Mouse (Mus musculus): ENCODE measurements at regions not wholly inside any gene's neighbourhood (a gene's known extent, or its start where the extent isn't known, plus 50 kb on each side); places are given as distances from the start of the nearest gene placed in this dataset.

DNA sequence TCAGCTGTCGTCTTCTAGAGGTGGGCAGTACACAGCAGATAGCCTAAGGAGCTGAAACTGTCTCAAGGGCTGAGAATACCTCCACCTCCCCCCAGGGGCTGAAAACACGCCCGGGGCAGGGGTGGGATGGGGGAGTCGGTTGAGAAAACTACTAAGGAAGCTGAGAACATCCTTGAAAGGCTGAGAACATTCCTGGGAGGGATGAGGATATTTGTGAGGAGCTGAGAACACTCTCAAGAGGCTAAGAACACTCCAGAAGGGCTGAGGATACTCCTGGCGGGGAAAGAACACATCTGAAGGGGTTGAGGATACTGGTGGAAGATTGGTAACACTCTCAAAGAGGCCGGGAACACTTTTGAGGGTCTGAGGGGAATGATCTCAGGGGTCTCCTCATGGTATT lies 81.3 kb upstream of the Gm9887 start:
- no peak for DNase-seq (ENCODE audit: low read depth, low spot score)

DNA sequence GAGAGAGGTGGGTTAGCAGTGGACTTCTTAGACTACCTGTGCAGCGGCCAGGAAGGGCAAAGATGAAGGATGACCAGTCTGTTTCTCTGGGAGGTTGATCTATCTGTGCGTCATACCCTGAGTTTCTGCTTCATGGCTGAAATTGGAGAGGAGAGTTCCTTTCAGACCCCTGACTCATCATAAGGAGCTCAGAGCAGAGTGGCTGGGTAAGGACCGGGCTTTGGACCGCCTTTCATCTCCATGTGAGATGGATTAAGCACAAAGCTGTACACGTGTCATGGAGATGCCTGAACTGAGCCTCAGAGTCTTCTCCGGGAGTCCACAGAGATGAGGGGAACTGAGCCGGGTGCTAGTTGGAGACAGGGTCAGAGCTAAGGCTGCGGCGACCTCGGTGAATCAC lies 80.7 kb upstream of the Gm9887 start:
- DNase-seq (ENCODE audit: low read depth, low spot score) = no peak

DNA sequence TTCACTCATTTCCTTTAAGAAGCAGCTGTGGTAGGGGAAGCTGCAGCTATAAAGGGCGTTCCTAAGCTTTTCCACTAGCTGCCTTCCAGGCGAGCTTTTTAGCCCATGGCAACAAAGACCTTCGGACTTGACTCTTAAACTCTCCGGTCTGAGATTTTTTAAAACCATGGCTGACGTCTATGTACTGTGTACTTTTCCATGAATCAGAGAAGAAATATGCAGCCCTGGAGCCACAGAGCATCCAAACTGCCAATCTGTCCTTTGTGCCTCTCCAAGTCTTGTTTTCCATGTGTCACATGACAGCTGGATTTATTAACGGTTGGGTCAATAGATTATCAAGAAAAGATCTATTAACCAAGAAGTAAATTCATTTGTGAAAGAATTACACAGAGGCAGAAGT lies 78.9 kb upstream of the Gm9887 start:
- DNase-seq (ENCODE audit: low read depth, low spot score) = no peak

DNA sequence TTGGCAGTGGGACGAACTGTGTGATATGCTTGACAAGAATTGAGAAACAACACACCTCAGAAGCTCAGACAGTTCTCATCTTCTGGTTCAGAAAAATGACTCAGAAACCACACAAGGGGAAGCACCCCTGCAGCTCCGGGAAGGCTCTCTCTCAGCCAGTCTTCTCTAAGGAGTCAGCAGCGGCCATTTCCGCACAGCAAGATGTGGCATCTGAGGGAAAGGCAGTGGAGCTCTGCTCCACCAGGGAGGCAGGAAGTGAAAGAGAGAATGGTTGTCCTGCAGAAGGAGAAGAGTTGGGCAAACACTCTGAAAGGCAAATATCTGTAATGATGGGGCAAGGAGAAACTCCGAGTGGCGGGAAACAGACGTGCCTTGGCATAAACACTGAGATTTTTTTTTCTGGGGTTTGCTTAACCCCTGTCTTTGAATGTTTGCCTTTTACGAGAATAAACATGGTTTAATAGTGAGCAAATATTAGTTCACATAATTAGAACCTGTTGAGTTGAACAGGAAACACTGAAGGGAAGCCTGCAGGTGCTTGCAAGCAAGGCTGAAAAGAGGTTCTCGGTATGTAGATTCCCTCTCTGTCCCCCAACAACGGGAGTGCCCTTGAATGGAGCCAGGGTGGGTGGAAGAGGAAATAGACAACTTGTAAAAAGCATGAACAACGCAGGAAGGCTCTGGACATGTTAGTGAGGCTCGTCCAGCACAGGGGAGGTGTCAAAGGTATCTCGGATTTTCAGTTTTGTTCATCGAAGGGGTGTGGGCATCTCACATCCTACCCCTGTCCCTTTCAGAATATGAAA lies 75.9 kb upstream of the Gm9887 start:
- DNase-seq (ENCODE audit: low read depth, low spot score) = no peak

DNA sequence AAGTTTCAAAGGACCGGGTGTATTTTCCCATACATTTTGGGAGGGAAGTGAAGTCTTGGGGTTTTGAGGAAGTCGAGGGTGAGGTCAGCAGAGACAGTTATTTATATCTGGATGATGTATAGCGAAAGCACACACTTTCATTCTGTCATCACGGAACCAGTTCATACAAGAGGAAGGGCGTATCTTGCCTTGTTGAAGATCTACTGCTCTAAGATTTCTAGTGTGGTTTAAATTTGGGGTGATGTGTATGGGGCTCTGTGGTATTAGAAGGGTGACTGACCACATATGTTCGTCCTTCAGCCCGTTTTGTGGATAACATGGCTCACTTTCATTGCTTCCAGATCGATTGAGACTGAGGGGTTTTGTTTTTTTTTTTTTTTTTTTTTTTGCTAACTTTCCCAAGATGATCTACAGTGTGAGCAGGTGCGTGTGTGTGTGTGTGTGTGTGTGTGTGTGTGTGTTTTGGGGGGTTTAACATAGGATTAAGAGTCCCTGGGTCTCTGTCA lies 75.1 kb upstream of the Gm9887 start:
- no peak for DNase-seq (ENCODE audit: low read depth, low spot score)

DNA sequence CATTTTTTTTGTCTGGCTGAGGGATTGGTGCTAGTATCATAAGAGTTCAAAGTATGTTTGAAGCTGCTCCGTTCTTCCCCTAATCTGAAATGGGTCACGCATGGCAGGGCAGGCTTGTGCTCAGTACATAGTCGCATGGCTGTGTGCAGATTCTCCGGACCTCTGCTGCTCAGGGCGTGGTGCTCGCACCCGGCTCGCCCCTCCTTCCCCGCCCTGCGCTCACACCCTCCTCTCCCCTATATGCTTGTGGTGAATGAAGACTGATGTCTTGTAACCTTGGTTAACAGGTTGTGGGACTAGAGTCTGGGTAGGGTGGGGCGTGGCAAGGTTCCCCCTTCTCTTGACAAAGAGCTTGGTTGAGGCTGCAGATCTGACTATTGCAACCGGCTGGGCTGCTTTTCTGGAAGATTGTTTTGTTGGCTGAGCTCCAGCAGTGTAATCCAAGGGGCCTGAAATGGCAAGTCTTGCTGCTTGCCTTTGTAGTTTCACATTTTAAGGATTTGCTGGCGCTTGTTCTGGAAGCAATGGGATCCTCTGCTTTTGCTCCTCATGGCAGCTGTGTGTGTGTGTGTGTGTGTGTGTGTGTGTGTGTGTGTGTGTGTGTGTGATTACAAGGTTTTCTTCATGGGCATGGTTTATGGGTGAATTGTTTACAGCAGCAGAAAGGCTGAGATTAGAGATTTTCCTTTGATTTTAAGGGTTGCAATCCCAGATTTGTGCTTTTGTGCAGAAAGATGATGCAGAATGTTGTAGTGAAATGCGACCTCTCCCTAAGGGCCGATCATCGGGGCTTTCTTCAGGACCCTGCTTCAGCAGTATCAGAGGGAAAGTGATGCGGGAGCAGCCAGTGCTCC lies 74.4 kb upstream of the Gm9887 start:
- peak; percentile 91 for DNase-seq (ENCODE audit: low read depth, low spot score)

DNA sequence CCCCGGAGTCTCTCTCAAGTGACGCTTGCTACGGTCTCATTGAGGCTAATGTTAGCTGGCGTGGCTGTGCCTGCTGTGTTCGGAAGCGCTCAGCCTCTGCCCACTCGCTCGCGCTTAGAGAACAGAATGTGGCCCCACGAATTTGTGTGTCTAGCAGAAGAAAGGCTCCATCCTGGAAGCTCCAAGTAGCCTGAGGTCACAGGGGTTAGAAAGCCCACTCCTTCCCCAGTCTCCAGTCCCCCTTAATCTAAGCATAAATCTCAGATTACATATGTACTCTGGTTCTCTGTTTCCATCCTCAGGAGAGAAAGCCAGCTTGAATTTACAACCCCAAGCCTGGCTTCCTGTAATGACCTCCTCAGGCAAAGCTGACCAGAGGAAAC lies 73.8 kb upstream of the Gm9887 start:
- DNase-seq (ENCODE audit: low read depth, low spot score) = no peak

DNA sequence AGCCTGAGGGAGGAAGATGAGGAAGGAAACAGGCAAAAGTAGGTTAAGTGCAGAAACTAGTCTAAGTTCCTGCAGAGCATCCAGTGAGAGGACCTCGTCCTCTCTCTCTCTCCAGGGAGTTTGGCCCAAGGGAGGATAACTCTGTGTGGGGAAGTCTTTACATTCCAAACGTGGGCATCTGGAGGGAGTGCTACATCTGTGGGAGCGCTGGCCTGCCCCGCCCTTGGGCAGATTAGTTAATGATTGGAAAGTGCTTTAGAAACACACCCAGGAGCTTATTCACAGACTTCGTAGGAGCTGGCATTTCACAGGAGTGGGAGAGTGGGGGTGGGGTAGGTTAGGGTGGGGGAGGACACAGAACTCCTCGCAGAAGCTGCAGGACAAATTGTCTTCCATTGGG lies 70.1 kb upstream of the Gm9887 start:
- peak; percentile 64 for DNase-seq (ENCODE audit: low read depth, low spot score)

DNA sequence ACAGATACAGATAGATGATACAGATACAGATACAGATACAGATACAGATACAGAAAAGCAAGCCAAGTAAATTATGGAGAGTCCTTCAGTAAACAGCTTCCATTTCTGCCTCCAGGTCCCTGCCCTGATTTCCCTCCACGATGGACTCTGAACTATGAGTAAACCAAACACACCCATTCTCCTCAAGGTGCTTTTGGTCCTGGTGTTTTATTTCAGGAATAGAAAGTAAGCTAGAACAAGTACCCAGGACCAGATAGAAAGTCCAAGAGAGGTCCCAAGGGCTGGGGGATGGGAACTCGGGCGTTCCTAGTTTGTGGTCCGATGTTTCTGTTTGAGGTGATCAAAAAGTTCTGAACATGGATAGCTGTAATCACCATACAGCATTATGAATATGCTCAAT lies 69.5 kb upstream of the Gm9887 start:
- no peak for DNase-seq (ENCODE audit: low read depth, low spot score)

DNA sequence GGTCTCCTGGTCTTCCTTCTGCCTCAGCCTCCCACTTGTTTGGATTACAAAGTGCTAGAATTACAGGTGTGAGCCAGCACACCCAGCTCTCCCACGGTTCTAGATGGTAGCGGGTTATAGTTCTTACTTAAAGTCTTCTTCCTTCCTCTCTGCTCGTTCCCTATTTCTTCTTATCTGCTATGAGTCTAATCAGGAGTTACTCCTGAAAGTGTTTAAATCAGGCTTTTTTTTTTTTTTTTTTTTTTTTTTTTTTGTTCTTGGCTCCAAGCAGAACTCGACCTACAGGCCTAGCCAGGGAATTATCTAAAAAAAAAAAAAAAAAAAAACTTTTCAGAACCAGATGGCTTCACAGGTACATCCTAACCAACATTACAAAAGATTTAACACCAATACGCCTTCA lies 66.0 kb upstream of the Gm9887 start:
- no peak for DNase-seq (ENCODE audit: low read depth, low spot score)

DNA sequence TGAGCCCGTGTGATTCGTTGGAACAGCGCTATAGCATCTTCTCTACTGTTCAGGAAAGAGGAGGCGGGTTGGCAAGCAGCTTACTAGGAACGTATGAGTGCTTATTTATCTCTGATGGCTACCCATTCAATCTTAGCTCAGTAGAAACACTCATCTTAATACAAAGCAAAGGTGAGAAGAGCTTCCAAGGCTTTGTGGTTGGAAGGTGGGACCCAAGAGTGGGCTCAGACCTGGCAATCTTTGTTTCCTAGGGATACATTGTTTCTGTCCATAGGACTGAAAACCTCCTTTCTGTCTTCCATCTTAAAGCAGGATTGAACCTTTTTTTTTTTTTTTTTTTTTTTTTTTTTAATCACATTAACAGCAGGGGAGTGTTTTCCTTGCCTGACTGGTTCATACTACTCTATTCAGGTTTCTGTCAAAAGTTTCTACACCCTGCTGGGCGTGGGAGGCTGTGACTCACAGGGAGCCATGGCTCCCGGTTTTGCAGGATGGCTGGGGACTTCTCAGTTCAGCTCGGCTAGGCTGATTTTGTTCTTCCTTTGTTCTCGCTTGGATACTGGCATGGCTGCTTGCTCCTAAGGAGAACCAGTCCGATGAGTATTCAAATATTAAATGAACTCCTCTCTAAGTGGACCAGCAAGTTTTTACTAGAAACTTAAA lies 64.7 kb upstream of the Gm9887 start:
- DNase-seq (ENCODE audit: low read depth, low spot score) = peak; percentile 78

DNA sequence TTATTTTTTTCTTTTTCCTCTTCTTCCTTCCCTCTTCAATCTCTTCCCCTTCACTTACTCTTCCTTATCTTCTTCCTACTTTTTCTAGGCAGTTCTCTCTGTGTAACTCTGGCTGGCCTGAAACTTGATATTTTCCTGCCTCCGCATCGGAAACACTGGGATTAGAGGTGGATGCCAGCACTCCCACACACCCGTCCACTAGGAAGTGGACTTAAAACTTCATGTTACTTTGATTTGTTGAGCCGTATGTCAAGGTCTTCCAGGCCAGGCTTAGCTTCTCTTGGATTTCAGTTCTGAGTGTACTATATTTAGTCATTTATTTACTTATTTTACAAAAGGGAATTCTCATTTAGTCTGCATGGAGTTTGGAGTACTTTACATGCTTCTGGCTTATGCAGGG lies 62.1 kb upstream of the Gm9887 start:
- DNase-seq (ENCODE audit: low read depth, low spot score) = no peak

DNA sequence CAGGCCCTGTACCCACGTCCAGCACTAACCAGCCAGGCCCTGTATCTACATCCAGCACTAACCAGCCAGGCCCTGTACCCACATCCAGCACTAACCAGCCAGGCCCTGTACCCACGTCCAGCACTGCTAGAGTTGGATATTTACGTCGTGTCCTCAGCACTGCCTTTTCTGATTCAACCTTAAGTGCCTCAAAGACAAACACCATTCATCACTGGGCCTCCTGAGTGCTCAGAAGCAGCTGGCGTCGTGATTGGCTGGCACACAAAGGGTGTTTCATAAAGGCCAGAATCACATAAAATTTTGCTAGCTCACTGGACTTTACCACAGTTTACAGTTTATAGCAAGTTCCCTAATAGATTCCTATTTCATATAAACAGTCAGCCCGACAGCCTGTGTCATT lies 59.8 kb upstream of the Gm9887 start:
- no peak for DNase-seq (ENCODE audit: low read depth, low spot score)

DNA sequence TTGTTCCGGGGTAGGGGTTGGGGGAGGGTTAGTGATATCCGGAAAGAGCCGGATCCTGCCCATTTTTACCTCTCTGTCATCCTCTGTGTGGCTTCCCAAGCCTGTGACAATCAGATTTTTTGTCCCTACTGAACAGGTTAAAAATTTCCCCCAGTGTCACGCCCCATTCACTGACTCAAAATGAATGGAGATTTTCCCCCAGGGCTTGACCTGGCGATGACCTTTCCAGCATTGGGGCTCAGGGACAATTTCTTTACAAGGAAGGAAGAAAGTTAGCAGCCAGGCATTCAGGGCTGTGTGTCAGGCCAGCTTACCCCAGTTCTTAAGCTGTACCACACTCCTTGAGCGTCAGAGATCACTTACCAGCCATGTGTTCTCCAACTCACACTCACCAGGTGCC lies 55.9 kb upstream of the Gm9887 start:
- peak; percentile 74 for DNase-seq (ENCODE audit: low read depth, low spot score)

DNA sequence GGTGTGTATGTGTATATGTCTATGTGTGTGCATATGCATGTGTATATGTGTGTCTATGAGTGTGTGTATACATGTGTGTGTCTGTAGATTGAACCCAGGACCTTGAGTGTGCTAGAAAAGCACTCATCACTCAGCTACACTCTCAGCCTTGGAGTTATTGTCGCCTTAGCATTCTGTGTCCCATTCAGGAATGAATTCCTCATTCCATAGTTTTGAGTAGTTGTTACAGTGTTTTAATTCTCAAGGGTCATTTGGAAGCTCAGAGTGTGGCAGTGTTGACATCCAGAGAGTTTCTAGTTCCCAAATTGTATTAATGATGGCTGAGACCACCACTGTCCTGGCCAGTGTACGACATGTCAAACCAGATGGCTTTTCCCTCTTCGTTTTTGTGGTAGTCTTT lies 53.4 kb upstream of the Gm9887 start:
- DNase-seq (ENCODE audit: low read depth, low spot score) = no peak

DNA sequence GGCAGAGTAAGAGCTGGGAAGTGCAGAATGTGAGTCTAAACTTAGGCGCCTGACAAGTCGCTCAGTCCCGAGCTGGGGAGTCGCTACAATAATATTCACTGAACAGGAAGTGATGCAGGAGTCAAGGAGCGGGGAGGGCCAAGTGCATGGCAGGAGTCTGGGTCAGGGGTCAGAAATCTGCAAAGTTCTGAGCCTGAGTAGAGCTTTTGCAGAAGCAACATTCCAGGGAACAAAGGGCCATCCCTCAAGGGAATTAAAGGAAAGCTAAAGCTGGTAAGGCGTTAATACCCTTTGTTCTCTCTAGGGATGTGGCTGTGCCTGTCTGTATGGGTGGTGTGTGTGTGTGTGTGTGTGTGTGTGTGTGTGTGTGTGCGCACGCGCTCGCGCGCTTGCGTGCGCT lies 52.7 kb upstream of the Gm9887 start:
- DNase-seq (ENCODE audit: low read depth, low spot score) = peak; percentile 69
